Mouse (Mus musculus) ZHBTc4 (cell line): ENCODE measurements around the gene Olfml3.

Source experiments
- DNase-seq: peaks from one replicate; pipeline ENCODE4 v3.0.0-alpha.2; 2011; ENCODE audit warnings: low read depth, low spot score

Gene Olfml3

DNA sequence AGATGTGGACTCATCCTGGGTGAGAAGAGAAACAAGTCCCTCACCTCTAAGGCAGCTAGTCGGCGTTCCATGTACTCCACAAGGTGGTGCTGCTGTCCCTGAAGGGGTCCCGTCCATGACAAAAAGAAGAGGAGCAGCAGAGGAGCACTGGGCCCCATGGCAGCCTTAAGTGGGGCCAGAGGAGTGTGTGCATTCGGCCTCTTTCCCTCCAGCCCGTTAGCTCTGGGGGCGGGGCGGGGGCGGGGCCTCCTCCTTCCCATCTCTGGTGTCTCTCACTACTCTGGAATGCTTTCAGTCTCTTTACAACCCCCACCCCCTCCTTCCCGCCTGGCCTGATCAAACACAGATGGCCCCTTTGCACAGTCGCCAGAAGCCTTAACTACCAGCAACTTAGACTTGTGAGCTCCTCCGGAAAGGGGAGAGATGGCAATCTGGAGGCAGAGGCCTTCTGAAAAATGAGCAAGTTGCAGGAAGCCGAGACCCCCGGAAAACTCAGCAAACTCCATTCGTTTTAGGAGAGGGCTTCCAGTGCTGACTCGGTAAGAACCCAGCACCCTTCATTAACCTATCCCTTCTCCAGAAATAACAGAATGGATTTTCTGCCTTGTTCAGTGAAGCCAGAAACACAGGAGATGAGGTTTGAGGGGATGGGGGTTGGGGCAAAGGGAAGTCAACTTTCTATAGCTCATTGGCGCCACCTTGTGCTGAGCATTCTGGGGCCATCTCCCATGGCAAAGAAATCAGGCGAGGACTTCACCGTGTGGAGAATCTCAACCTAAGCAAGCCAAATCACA is at the start of gene Olfml3:
Olfml3 (minus strand) TSS at position 224 of the 794 bp plus-strand sequence.
- DNase-seq = peak; percentile 87

DNA sequence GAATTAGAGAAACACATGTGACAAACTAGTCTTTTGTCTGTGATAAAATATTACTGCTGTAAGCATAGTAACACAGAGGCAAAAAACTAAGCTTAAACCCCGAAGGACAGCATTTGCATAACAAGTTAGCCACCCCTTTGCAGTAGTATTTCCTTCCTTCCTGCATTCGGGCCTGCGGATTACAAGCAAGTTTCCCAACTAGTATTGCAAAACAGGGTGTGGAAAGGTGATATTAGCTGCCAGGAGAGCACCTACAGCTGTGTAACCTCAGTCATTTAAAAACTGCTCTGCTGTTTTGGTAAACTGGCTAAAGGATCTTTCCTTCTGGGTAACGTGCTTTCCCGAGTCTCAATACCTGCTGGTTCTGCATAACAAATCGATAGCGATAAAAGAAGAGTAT is 49.4 kb upstream of the Olfml3 start:
- DNase-seq = no peak

DNA sequence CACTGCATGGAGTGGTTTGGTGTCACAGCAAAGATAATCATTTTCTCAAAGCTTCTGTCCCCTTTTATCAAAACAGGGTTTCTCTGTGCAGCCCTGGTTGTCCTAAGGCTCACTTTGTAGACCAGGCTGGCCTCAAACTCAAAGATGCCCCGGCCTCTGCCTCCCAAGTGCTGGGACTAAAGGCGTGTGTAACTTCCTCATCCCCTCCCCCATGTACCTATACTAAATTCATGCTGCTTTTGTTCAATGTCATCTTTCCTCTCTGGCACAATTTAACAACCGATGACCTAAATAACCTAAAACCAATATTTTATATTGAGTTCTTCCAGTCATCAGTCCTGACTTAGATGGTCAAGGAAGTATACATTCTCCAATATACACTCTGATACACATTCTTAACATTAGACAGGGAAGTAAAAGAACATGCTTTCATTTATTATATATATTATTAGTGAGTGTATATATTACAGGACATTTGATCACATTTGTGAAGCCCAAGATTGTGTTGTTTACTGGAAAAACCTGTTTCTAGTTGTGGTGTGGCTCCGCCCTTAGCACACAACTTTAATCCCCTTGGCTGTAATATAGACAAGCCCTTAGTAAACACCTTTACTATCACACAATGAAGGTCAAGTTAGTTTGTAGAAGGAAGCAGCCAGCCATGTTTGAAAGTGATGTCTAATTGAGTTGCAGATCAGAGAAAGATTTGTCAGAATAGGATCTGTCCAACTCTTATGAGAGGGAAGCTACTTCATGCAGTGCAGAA is 45.2 kb upstream of the Olfml3 start:
- DNase-seq = no peak

DNA sequence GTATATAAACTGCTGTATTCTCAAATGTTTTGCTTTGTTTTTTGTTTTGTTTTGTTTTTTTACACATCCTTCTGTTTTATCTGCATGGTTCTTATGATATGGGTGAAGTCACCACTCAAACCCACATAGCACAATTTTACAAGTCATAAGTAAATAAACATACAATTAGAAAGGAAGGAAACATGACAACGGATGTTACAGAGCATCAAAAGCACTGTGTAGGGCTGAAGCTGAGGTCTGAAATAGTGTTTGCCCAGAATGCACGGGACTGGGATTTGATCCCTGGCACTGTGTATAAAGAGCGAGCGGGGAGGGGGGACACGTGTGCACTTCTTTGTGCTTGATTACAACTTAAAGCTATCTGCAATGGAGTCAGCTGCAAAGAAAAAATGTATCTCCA is 43.0 kb upstream of the Olfml3 start:
- DNase-seq = no peak

DNA sequence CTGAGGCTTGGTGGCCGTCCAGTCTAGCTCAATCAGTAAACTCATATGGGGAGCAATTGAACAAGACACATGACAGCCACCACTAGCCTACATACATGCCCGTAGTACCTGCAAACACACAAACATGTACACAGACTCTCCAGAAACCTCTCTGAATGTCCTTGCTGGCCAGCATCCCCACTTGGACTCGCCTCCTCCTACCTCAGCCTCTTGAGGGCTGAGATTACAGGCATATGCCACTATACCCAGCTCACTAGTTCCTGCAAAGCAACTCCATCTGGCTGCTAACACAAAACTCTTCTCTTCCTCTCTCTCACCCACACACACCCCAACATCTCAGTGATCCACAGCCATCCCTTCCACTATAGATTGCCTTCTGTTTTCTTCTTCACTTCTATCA is 42.5 kb upstream of the Olfml3 start:
- no peak for DNase-seq

DNA sequence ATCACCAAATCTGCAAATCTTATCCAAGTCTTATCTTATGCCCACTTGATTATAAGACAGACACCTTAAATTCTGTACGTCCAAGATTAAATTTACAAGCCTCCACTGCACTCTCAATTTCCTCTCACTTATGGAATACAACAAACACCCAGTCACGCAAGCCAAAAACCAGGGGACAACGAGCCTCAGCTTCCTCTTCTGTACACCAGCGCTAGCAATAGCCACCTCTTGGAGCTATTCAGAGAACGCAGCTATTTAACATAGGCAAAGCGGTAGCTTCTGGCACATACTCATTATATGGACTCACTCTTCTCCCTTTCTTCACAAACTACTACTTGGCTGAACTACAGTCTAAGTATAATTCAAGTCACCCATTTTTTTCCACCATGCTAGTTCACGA is 41.4 kb upstream of the Olfml3 start:
- DNase-seq = no peak

DNA sequence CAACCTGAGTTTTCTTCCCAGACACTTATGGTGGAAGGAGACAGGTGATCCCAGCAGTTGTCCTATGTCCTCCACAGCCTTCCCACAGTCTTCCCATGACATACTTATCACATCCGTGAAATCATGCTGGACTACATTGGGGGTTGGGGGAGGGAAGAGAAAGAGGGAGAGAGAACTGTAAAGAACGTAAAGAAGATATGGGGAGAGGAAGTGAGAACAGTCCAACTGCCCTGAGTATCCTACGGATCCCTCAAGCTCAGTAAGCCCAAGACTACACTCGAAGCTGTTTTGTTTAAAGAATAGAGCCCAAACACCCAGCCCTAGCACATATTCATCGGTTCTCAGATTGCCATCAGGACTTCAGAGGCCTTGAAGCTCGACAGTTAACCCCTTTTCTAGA is 40.9 kb upstream of the Olfml3 start:
- DNase-seq = no peak

DNA sequence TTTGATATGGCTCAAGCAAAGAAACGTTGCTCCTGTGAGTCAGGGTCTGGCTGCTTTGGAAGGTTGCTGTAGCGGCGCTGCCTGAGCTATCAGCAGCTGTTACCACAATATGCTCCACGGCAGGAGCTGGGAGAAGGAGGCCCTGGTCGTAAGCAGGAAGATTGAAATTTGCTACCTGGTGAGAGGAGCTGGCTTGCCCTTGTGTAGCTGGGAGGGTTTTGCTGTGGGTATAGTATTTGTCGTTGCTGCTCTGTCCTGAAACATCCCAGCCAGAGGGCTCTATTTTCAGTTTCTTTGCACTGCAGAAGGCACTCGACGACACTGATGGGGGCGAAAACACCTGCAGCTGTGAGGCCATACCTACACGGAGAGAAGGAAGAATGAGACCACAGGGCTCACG is 40.1 kb upstream of the Olfml3 start:
- DNase-seq = no peak

DNA sequence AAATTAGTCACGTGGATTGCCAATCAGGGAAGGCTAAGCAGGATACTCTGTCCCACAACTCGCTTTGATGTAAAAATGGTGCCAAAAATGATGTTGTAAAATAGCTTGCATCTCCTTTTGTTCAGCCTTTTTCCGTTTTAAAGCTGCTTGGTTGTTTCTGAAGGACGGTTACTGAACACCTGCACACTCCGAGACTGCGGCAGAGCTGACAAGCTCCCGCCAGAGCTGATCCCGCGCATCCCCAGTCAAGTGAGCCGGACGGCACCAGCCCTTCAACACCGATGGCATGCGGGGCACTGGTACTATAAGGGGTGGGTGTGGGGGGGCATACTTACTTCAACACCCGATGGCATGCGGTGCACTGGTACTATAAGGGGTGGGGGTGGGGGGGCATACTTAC is 36.2 kb upstream of the Olfml3 start:
- no peak for DNase-seq

DNA sequence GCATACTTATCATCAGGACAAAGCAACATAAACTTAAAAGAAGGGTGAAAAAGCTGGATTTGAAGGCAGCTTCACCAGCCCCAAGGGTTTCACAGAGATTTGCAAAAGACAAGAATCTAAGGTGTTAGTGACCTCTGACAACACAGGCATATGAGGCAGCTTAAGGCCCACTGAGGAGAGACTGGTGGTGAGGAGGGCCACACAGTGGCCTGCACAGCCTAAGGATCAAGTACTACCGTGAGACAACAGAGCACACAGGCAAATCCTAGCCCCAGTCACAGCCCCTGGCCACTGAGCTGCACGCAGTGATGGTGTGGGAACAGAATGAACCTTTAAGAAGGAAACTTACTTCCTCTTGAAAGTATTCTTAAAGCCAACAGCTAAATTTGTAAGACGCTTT is 35.7 kb upstream of the Olfml3 start:
- no peak for DNase-seq

DNA sequence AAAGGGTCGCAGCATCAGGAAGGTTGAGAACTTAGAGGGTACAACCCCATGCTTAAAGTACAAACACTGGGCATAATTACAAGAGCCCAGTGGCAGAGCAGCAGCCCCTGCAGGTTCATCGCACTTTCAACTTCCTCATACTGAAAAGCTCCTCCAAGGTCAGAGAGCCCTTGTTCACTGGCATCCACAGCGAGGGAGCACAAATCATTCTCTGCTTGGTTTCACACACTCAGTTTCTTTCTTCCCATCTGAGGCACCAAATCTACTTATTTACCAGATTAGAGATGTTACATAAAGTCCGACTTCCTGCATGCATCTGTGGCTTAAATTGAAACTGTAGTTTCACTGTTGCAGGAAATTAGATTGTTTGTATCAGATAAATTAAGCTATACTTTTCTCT is 35.0 kb upstream of the Olfml3 start:
- no peak for DNase-seq

DNA sequence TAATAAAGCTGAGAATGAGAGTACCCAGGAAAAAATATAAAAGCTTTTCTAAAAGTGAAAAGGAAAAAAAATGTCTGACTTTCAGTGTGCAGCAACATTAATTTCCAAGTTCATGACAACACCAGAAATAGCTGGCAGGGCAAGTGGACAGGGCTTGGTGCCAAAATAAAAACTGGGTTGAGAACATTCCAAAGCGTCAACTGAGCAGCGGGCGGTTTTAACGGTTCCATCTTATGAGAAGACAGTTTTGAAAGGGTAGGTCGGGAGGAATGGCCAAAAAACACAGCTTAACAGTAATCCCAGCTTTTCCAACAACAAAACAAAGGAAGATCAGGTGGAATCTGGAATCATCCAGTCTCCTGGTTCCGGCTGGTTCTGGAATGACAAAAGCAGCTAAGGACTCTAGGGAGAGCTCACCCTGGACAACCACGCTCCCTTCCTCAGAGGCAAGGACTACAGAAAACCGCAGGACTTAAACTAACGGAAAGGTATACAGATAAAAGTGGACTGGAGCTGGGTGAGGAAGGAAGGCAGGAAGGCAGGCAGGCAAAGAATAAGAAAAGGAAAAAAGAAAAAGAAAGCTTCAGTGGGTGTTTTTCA is 33.8 kb upstream of the Olfml3 start:
- peak; percentile 88 for DNase-seq

DNA sequence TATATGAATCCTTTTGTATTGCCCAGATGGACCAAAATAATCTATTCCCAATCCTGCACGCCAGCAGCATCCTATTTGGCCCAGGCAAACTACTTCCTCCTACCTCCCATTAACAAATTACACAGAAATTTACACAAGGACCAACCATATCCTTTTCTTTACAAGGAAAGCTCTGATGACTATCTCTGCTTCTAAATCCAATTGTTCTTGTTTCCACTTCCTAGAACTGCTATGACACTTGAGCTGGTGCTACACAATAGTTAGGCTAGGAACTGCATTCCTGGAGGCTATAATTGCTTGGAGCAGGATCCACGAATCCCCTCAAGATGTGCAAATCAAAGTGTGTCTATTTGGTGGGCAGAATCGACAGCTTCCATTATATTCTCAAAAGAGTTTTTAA is 29.0 kb upstream of the Olfml3 start:
- DNase-seq = no peak

DNA sequence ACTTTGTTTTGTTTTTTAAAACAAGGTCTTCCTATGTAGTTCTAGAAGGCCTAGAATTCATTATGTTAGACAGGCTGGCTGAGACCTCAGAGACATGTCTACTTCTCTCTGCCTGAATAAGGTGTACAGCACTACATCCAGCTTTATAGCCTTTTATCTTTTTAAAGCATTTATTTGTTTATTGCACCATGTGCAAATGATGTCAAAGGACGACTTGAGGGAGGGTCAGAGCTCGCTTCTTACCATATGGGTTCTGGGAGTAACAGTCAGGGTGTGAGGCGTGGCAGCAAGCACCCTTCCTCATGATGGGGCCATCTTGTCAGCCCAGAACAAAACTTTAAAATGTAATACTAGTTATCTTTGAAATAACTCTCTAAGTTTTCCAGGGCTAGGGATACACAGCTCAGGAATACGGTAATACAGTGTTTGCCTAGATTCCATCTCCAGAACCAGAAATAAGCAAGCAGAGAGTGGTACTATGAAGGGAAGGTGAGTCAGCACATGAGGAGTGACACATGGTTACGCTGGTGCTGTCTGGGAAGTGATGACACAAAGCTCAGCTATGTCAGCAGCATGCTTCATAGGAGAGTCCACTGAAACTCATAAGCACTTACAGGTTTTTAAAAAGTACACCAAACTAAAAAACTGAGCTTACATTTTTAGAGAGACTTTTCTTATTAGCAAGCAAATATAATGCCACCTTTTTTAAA is 21.6 kb upstream of the Olfml3 start:
- DNase-seq = no peak

DNA sequence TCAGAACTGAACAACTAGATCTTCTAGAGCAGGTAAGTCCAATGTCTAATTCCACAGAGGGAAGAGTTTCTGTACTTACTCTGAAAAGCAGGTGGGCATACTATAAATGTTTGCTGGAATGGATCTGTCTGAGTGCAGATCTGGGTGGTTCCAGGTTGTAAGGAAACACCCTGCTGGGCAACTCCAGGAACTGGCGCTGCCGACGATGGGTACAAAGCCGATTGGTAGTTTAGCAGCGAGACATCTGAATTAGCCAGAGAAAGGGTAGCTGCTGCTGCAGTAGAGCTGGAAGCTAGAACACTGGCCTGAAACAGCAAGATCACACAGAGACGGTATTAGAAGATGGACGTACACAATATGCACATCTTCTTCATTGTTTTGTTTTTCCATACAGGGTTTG is 20.7 kb upstream of the Olfml3 start:
- peak; percentile 64 for DNase-seq

DNA sequence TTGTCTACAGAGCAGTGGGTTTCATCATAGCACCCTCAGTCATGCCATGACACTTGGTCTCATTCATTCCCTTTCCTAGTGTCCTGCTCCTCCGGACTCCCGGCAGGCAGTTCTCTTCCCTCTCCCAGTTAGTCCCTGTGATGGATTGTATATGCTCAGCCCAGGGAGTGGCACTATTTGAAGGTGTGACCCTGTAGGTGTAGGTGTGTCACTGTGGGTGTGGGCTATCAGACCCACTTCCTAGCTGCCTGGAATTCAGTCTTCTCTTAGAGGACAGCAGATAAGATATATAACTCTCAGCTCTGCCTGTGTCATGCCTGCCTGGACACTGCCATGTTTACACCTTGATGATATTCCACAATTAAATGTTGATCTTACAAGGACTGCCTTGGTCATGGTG is 19.1 kb upstream of the Olfml3 start:
- DNase-seq = no peak

DNA sequence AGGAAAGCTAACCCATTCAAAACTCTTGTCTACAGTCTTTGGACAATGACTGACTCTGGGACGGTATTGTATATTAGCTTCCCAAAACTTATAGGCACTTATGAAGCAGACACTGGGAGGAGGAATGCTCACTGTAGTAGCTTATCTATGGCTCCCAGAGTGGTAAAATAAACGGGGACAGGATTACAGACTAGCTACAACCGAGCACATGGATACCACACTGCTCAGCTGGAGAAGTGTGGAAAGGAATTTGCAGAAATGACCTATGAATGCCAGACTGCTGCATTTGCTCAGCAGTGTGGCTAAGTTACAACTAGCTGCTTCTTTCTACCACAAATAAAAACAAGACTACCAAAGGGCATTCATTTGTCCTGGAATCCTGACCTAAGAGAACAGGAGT is 17.6 kb upstream of the Olfml3 start:
- DNase-seq = no peak

DNA sequence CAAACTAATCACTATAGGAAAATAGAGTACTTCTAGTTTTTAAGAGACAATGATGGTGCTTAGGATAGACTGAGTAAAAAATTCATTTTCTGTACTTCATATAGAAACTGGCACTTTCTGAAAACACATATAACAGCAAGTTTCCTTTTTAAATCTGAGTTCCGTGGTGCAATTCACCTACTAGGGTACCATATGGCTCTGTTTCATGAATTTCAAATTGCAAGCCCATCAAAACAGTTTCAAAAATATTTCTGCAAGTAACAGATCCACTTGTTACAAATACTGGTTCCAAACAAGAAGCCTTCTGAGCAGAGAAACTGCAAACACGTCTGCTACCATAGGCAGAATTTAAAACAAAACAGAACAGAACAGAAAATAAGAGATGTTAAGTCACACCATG is 13.8 kb upstream of the Olfml3 start:
- no peak for DNase-seq

DNA sequence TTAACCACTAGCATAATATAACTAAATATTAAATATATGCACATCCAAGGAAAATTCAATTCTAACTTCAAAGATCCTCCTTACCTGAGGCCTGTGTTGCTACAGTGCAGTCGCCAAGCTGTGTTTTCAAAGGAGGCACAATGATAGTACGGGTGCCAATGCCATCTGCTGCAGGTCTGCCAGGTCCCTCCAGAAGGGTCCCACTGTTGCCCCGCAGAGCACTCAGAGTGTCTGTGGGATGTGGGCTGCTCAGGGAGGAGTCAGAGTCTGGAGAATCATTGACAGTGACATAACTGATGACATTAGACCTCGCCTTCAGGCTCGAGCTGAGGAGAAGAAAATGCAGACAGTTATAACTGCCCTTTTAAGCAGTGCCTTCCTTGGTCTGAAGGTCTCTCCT is 8.9 kb upstream of the Olfml3 start:
- DNase-seq = no peak

DNA sequence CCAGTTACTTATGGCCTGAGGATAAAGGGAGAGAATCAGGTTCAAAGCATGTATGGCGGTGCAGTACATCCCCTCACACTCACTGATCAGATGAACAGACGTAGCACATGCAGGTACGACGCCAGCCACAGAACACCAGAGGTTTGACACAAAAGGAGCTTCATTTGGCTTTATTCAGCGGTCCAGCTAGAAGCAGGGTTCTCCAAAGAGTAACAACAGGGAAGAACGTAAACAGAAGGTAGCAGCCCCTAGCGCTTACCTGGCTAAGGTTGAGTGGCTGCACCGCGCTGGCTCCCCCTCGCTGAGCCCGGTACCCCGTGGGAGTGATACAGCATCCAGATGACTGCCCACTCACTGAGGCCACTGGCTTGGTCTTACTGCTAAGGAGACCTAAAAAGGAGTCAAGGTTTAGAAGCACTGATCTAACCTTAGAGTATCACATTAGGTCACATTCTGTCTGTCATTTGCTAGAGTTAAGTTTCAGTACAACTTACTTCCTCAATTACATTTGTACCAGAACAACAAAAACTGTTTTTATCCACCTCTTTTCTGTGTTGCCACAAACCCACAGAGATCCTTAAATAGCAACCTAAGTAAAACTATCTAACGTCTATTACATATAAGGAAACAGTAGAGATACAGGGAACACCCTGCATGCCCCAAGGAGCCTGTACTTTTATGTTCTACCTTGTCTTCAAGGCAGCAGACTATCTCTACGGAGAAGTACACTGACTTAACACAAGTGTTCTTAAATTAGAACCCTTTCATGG is 7.4 kb upstream of the Olfml3 start:
- no peak for DNase-seq

DNA sequence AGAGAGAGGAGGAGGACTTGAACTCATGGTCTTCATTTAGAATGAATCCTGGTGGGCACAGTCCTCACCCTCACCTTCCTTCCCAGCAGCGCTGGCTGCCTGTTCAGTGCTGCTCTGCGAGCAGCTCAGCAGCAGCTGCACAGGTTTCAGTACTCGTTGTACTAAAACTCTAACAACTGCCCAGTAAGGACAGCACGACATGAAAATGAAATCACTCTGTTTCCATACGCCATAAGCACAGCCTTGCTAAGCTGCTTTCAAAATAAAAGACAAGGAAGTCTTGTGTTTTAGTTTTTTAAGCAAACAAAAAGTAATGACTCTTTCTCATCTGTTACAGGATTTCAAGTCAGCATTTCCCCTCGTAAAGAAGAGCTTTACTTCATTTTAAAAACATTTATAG is 5.4 kb upstream of the Olfml3 start:
- DNase-seq = no peak
